Comparison of ENCODE assay signal across 1 mouse cellular context in the genomic region with DNA sequence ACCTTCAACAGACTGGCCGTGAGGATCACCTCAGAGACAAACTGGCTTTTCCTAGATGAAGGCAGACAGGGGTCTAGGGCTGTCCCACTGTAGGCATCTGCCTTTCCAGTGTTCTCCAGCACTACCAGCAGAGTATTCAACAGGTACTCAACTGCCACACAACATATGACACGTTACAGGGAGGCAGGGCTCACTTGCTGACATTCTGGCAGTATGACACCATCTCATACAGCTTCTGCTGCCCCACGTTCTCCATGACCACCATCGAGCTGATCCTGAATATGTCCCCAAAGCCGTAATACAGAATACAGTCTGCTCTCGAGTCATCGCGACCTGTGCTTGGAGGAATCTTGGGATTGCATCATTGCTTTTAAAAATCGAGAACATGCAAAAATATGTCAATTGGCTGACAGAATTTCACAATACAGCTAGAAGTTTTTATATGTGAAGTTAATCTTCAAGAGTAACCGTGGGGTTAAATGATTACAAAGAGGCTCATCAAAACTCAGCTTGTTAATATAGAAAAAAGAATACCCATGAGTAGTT.
A peak's percentile ranks its signal among the peaks of the same experiment; 100 is the strongest.
TF ChIP-seq lines count a peak whose summit lies in the region.

No protein-coding gene starts in this region.

TF ChIP-seq in C2C12, 6 proteins besides CTCF, POLR2A, EP300 and RAD21:
- TF ChIP-seq CEBPB (IDR thresholded peaks at IDR 0.05; ENCODE audit: low read depth) (peak; percentile 65), MAX (IDR thresholded peaks at IDR 0.05) (no peak)
